Mouse (Mus musculus): Measurements from ENCODE around the gene Ascc1.

- TF ChIP-seq CTCF (IDR thresholded peaks at IDR 0.05; ENCODE audit: extremely low read depth, insufficient read length, insufficient replicate concordance, low read depth, low read length) (no peak), POLR2A (IDR thresholded peaks at IDR 0.05; ENCODE audit: low read depth, low read length) (no peak)
Measured at GRCm38 (mm10) chr10:60019299-60019698, 16.7 kb downstream of the Ascc1 start.
